Mouse (Mus musculus): ENCODE measurements around the gene Tas1r2.

The Tas1r2 gene

DNA sequence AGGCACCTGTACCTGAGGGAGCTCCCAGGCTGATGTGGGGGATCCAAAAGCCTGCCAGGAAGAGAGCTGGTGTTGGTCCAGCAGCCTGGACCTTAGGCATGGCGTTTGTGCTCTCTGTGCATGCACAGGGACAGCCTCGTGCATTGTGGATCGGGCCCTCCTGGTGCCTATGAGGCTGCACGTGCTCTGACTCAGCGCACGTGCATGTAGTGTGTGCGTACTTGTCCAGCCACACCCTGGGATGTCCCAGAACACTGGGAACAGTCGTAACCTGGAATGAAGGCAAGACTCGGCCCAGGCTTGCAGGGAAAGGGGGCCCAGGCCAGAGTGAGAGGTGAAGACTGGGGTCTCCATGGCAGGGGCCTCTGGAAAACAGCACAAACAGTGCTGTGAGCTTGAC is 15.5 kb upstream of the Tas1r2 start:
- DNase-seq (ENCODE audit: inconsistent age in 2 of 2, low spot score in 1 of 2): no peak

- no peak for DNase-seq (ENCODE audit: inconsistent age in 2 of 2, low spot score in 1 of 2)
Observed at GRCm38 (mm10) chr4:139638356-139638755, 15.0 kb upstream of the Tas1r2 start.

- no peak for DNase-seq (ENCODE audit: inconsistent age in 2 of 2, low spot score in 1 of 2)
Observed at GRCm38 (mm10) chr4:139639801-139640200, 13.5 kb upstream of the Tas1r2 start.

DNA sequence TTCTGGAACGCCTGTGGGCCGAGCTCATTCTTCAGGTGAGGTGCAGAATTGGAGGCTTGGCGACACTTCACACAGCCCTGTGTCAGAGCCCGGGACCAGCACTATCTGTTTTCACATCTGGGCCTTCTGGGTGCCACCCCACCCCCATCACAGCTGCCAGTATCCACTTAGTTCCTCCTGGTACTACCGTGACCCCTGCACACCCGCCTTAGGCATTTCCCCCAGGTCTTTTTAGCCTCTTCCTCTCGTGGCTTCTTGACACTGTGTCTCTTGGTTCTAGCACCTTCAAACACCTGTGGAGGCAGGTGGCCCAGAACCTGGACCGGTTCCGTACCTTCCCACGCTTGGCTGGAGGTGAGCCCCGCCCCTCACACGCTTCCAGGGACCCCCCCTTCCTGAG is 13.0 kb upstream of the Tas1r2 start:
- DNase-seq (ENCODE audit: inconsistent age in 2 of 2, low spot score in 1 of 2): no peak

DNA sequence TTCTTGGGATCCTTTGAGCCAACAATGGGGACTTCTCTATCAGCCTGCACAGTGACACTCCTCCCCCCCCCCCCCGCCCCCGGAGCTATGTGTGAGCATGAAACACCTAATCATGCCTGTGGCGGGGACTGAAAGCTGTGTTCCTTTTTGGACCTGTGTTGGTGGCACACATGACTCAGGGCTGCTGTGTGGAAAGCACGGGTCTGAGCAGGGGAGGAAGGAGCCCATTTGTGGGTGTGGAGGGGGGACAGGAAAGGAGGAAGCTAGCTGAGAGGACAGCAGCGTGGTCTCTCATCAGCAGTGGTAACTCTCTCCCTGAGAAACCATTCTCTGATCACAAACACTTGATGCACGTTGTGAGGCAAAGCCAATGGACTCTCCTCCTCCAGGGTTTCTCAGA is 12.6 kb upstream of the Tas1r2 start:
- DNase-seq (ENCODE audit: inconsistent age in 2 of 2, low spot score in 1 of 2): no peak

DNA sequence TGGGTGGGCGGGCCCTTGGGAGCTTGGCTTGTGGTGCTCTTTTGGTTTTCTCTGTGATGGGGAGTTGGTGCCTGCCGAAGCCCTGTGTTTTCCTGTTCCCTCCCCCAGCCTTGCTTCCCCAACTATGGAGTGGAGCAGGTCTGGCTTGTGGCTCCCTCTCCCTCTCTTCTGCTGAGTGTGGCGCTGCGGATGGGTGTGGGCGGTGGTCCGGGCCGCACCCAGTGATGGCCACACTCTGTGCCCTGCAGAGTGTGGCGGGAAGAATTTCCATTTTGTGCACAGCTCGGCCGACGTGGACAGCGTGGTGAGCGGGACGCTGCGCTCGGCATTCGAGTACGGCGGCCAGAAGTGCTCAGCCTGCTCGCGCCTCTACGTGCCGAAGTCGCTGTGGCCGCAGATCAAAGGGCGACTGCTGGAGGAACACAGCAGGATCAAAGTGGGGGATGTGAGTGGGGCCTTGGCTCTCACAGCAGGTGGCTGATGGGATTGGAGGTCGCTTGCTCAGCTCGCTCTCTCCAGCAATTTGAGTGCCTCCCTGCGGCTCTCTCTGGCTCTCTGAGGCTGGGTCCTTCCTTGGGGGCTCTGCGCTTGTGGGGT is 11.4 kb upstream of the Tas1r2 start:
- DNase-seq (ENCODE audit: inconsistent age in 2 of 2, low spot score in 1 of 2): peak; percentile 44 to 60

DNA sequence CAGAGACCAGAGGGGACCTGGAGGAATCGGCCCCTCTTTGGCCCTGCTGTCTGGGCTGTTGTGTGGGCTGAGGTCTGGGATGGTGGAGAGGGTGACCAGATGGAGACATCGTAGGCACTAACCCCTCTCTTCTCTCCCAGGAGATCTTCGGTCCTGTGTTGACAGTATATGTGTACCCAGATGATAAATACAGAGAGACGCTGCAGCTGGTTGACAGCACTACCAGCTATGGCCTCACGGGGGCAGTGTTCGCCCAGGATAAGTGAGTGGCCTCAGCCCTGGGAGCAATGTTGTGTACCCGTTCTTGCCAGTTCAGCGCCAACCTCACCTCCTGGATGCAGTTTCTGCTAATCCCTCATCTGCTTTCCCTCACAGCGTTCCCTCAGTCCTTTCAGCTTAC is 9.4 kb upstream of the Tas1r2 start:
- peak; percentile 75 to 92 for DNase-seq (ENCODE audit: inconsistent age in 2 of 2, low spot score in 1 of 2)

- DNase-seq (ENCODE audit: inconsistent age in 2 of 2, low spot score in 1 of 2): no peak
Observed at GRCm38 (mm10) chr4:139646916-139647315, 6.4 kb upstream of the Tas1r2 start.

GRCm38 (mm10) chr4:139650086-139650743 is 3.1 kb upstream of the Tas1r2 start:
- no peak for DNase-seq (ENCODE audit: inconsistent age in 2 of 2, low spot score in 1 of 2)

- DNase-seq (ENCODE audit: inconsistent age in 2 of 2, low spot score in 1 of 2): peak in 1 of 2 experiments; percentile 44
Observed at GRCm38 (mm10) chr4:139650907-139651306, 2.4 kb upstream of the Tas1r2 start.

DNA sequence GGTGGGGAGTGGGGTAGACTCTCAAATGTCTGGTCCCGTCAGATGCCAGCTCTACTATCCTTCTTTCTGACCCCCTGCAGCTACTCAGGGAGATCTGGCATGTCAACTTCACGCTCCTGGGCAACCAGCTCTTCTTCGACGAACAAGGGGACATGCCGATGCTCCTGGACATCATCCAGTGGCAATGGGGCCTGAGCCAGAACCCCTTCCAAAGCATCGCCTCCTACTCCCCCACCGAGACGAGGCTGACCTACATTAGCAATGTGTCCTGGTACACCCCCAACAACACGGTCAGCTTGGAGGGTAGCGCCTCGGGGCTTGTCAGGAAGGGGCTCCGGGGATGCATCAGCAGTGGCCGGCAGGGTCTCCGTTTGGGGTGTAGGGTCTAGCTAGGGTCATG is 8.6 kb downstream of the Tas1r2 start:
- no peak for DNase-seq (ENCODE audit: inconsistent age in 2 of 2, low spot score in 1 of 2)

DNA sequence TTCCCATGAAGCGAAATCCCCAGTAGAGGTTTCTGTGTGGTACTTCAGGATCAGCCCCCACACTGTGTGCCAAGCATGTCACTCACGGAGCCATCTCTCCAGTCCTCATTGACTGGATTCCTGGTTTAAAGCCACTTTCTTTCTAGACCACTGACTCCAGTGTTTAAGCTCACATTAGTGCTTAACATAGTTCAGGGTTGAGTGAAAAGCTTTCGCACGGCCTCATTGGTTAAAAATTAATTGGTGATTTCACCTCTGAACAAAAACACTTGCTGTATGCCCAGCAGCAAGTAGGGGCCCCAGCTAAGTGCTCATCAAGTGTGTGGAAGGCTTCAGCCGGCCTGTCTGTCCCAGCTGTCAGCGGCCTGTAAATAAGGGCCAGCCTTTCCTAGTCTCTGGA is 14.3 kb downstream of the Tas1r2 start:
- DNase-seq (ENCODE audit: inconsistent age in 2 of 2, low spot score in 1 of 2): no peak

DNA sequence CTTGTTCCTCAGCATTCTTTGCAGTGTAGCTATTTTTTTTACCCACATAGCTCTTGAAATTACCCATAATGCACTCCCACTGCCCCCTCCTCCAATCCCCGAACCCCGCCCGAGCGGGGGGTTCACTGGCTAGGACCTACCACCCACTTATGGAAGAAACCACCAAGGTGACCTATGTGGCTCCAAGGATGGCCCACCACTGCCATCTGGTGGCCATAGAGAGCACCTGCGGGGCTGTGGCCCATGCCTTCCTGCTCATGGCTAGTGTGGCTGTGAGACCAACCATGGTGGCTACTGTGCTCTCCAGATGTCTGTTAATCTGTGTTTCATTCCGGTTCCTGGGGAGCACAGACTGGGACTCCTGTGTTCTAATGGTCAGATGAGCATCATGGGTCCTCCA is 16.5 kb downstream of the Tas1r2 start:
- DNase-seq (ENCODE audit: inconsistent age in 2 of 2, low spot score in 1 of 2): peak; percentile 46 to 81

DNA sequence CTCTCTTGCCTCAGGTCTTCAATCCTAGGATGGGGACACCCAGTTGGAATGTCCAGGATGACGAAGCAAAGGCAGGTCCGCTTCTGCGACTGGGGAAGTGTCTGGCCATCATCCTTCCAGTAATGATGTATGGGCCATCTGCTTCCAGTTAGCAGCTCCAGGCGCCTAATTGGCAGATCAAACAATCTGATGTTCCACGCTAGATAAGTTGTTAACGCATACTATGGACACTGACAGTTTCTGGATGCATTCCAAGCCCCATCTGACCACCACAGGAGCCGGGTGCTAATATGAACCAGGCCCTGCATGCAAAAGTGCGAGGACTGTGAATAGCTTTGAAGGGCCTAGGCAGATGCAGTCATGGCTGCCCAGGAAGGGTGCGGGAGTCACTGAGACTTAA is 22.4 kb downstream of the Tas1r2 start:
- DNase-seq (ENCODE audit: inconsistent age in 2 of 2, low spot score in 1 of 2): no peak

- DNase-seq (ENCODE audit: inconsistent age in 2 of 2, low spot score in 1 of 2): peak; percentile 91 to 96
Observed at GRCm38 (mm10) chr4:139683728-139684638, 30.6 kb downstream of the Tas1r2 start.

DNA sequence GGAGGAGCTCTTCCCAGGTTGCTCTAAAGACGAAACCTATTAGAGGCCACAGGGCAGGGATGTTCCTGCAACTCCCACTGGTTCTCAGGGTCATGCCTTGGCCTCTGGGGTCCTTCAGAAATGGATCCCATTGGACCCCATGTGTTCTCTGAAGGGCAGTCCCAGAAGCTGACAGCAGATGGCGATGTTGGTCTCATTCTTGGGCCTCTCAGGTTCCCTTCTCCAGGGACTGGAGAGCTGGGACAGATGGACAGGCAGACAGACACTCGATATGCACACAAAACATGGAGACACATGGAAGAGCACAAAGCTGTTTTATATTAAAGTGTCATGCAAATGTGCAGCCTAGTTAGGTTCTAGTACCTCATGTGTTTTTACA is 31.3 kb downstream of the Tas1r2 start:
- peak; percentile 69 to 91 for DNase-seq (ENCODE audit: inconsistent age in 2 of 2, low spot score in 1 of 2)

DNA sequence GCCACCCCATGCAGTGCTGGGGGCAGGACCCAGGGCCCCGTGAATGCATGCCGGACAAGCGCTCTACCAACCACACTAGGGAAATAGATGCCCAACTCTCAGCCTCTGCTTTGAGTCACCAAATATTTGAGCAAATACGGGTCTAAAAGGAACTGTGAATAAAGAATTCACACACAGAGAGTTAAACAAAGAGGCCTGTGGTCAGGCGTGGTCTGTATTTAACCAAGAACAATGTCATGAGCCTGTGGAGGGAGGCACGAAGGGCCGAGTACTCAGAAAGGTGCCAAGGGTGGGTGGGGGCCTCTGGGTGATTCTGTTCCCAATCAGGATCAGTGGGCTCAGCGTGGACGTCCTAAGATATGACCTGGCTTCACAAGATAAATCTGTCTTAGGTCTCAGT is 34.7 kb downstream of the Tas1r2 start:
- DNase-seq (ENCODE audit: inconsistent age in 2 of 2, low spot score in 1 of 2): no peak

DNA sequence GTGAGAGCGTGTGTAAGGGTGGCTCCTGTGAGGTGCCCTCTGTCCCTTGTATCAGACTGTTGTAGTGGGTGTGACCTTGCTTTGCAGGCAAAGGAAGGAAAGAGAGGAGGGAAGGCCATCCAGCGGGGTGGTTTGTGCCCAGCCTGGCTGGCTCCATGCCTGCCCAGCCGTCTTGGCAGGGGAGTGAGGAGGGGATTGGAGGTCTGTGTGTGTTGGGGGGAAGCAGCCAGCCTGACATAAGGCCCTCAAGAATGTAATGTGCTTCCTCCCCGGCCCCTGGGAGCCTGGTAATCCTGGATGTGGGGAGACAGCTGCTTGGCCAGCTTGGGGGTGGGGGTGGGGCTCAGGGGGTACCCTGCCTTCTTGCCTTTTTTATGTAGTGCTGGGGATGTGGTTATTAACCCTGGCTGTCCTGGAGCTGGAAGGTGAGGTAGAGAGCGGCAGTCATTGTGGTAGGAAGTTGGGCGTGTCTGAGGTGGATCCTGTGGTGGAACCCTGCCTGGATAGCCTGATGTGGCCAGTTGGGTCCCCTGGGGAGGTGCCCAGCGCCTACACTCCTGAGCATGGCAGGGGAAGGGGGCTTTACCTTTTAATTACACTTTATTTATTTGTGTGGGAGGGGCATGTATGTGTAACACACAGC is 36.4 kb downstream of the Tas1r2 start:
- no peak for DNase-seq (ENCODE audit: inconsistent age in 2 of 2, low spot score in 1 of 2)

- DNase-seq (ENCODE audit: inconsistent age in 2 of 2, low spot score in 1 of 2): no peak
Observed at GRCm38 (mm10) chr4:139693315-139693714, 40.0 kb downstream of the Tas1r2 start.

GRCm38 (mm10) chr4:139697755-139698154 is 44.4 kb downstream of the Tas1r2 start:
- no peak for DNase-seq (ENCODE audit: inconsistent age in 2 of 2, low spot score in 1 of 2)

DNA sequence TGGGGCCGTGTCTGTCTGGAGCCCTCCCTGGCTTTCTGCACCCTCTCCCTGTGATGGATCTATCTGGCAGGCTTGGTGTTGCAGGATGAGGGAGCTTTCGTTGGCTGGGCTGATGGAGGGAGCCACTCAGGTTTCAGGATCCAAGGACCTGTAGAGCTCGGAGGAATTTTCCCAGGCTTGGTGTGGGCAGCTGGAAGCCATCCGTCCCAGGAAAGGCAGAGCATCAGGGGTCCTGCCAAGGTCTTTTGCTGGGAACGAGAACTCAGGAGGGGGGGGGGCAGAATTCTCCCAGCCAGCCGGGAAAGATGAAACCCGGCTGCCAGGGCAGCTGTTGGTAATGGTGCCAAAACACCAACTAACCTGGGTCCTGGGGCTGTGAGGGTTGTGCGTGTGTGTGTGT is 45.3 kb downstream of the Tas1r2 start:
- no peak for DNase-seq (ENCODE audit: inconsistent age in 2 of 2, low spot score in 1 of 2)

GRCm38 (mm10) chr4:139702914-139703313 is 49.6 kb downstream of the Tas1r2 start:
- DNase-seq (ENCODE audit: inconsistent age in 2 of 2, low spot score in 1 of 2): no peak

Measured in adrenal gland, adult (tissue).